Mouse (Mus musculus) thymus, adult 2 months (tissue): ENCODE measurements around the gene Creb5.

Source experiments
- CTCF ChIP-seq: fragments of 200-500 bp; IDR thresholded peaks from 2 replicates; pipeline ENCODE4 v1.5.1; 2012; ENCODE audit warnings: mild to moderate bottlenecking, control low read depth, low read length, moderate library complexity, borderline replicate concordance; ENCODE audit not compliant: control insufficient read depth, poor library complexity, insufficient read depth; ENCODE audit errors: extremely low read depth
- POLR2A ChIP-seq: fragments of 200-500 bp; IDR thresholded peaks from 2 replicates; pipeline ENCODE4 v1.6.1; 2012; ENCODE audit warnings: mild to moderate bottlenecking, low read length, control low read depth, moderate library complexity; ENCODE audit not compliant: control insufficient read depth, poor library complexity, insufficient read depth; ENCODE audit errors: extremely low read depth

DNA sequence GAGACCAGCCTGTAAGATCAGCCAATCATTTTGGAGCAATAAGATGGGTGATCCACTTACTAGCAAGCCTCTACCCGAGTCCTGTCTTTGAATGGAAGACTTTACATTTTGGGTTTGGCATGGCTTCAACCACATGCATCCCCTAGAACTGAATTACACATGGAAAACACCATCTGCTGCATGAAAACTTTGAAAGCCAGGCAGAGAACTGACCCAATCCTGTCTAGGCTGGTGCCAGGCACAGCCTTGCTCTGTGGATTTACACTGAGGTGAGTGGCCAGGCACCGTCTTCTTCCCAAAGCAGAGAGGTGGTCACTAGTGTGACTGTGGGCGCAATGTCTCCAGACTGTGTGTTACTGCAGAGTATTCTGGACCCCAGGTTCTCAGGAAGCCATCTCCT, 109.4 kb downstream of the Creb5 start:
- TF ChIP-seq POLR2A (no peak), CTCF (no peak)
